Mouse (Mus musculus): ENCODE results near the gene Mvk.

Mvk gene

DNA sequence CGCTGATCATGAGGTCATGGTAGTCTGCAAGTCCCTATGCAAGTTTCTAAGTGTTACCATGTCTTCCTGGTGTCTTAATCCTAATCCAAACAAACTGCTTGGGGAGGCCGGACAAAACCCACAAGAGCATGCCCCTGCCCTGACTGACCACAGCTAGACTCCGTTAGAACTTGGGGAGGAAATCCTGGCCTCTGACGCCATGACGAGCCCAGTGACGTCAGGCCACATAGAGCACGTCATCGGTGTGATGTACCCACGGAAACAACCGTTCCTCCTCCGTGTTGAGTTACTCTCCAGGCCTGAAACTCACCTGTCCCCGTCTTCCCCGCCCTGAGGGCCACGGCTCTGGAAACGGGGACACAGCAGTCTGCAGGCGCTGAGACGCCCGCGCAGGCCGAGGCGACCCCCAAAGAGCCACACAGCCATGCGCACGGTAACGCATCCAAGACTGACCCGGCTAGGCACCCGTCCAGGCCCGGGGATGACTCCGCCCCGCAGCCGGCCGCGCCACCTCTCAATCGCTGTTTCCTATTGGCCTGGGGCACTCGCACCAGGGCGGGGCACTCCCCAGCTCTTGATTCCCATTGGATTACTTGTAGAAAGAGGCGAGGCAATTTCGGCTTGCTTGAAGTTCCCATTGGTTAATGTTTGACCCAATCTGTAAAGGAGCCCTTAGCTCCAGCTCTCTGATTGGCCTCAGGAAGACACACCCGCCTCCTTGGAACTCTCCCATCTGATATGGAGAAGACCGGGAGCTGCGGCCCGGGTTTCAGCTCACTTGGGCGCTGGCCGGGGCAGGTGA lies at the start of gene Mvk, which contains the start of gene Mmab:
Mvk (plus strand) TSS at position 704 of the 802 bp plus-strand sequence.
Mmab (minus strand) TSS at position 495 of the 802 bp plus-strand sequence.
- DNase-seq (ENCODE audit: low spot score), result peak; percentile 96

DNA sequence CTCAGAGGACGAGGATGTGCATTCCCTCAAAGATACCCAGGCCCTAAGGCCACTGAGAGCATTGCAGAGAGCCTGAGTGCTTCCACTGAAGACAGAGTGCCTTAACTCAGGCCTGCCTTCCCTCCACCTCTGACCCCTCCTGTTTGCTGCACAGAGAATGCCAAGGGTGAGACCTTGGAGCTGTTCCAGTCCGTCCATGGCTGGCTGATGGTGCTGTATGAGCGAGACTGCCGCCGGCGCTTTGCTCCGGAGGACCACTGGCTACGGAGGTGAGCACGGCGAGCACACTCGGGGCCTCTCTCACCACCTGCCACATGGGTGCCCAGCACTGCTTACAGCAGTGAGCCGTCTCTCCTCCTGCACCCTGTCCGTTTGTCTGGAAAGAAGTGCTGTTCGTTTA lies 37.5 kb upstream of the Mvk start:
- DNase-seq (ENCODE audit: low spot score), result no peak

- DNase-seq (ENCODE audit: low spot score), result no peak
Observed at GRCm38 (mm10) chr5:114407269-114407668, 36.8 kb upstream of the Mvk start.

DNA sequence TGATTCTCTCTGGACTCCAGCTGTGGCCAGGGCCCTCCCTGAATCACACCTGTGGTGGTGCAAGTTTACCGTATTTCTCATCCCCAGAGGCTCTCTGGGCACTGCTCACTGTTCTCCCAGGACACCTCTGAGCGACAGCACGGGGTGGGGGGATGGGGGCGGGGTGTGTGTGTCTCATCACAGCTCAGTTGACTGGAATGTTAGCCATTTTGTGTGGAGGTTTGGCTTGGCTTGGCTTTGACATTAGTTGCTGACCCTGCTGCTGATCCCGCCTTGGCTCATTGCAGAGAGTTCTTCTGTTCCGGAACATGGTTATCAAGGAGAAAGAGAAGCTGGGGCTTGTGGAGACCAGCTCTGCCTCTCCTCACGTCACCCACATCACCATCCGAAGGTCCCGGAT lies 36.3 kb upstream of the Mvk start:
- DNase-seq (ENCODE audit: low spot score), result no peak

GRCm38 (mm10) chr5:114408846-114409245 lies 35.2 kb upstream of the Mvk start:
- DNase-seq (ENCODE audit: low spot score), result no peak

GRCm38 (mm10) chr5:114410429-114410828 lies 33.6 kb upstream of the Mvk start:
- DNase-seq (ENCODE audit: low spot score), result no peak

- DNase-seq (ENCODE audit: low spot score), result no peak
Observed at GRCm38 (mm10) chr5:114412361-114412998, 31.6 kb upstream of the Mvk start.

DNA sequence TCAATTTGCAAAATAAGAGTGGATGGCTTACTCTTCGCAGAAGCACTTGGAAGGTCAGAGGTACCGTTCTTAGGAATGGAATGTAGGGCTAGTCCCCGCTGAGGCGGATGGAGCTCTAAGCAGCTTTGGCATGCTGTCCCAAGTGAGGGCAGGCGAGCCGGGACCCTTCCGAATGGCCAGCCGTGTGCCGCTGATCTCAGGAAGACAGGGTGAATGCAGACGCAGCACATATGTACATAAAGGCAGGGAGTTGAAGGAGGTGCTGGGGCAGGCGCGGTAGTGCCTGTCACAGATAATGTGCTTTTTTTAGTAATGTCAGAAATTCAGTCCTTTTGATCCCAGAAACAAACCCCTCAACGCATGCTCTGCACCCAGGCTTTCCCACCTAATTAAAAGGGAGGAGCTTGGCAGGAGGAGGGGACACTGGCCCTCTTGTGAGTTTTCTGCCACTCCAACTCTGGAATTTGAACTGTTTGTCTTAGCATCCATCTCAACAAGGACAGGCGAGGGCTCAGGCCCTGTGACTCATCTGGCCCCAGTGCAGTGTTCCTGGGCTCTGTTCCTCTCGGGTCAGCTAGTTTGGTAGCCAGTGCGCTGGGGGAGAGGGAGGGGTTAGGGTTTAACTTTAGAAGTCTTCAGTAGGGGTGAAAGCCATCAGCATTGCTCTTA lies 30.9 kb upstream of the Mvk start:
- peak; percentile 23 for DNase-seq (ENCODE audit: low spot score)

GRCm38 (mm10) chr5:114415606-114416005 lies 28.5 kb upstream of the Mvk start:
- DNase-seq (ENCODE audit: low spot score), result no peak

- DNase-seq (ENCODE audit: low spot score), result no peak
Observed at GRCm38 (mm10) chr5:114416855-114417254, 27.2 kb upstream of the Mvk start.

DNA sequence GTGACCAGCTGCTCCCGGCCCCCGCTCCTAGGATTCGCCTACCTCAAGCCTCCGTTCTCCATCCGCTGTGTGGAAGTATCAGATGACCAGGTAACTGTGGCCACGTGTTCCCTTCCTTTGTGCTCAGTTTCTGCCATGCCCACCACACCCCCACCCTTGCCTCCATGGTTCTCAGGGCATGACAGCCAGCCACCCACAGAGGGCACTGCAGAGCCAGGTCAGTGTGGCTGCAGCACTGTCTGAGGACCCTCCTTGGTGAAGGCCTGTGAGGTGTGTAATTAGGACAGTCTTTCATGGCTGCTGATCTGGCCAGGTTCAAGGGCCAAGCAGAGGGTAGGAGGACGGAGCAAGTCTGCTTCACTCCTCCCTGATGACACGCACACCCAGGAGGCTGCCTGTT lies 25.5 kb upstream of the Mvk start:
- DNase-seq (ENCODE audit: low spot score), result no peak

DNA sequence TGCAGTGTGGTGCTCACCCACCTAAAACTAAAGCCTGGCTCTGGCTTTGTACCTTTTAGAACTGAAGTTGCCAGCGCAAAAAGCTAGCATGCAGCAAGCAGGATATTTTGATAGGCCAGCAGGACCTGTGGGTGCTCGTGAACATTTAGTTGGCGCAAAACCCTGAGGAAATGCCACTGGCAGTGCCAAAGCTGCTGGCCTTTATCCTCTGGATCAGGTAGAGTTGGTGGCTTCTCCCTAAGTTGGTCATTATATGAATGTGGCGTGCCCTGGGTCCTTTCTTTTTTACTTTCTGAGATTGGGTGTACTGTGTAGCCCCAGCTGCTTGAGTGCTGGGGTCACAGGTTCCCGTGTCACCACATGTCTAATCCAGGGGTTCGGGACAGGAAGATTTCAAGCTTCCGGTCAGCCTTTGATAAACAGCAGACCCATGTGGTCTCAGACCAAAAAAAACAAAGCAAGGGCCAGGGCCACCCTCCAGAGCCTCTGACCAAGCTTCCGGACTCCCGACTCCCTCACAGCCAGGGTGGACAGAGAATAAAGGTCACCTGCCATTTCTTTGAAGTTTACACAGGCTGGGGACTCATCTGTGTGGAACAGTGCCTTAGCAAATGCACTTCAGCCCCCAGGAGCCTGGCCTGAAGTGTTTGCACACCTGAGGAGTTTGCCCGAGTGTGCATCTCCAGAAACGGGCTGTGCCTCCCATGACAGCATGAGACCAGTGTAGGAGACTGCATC lies 22.3 kb upstream of the Mvk start:
- no peak for DNase-seq (ENCODE audit: low spot score)

GRCm38 (mm10) chr5:114422591-114422990 lies 21.5 kb upstream of the Mvk start:
- no peak for DNase-seq (ENCODE audit: low spot score)

- DNase-seq (ENCODE audit: low spot score), result no peak
Observed at GRCm38 (mm10) chr5:114423961-114424360, 20.1 kb upstream of the Mvk start.

- no peak for DNase-seq (ENCODE audit: low spot score)
Observed at GRCm38 (mm10) chr5:114426732-114427131, 17.3 kb upstream of the Mvk start.

DNA sequence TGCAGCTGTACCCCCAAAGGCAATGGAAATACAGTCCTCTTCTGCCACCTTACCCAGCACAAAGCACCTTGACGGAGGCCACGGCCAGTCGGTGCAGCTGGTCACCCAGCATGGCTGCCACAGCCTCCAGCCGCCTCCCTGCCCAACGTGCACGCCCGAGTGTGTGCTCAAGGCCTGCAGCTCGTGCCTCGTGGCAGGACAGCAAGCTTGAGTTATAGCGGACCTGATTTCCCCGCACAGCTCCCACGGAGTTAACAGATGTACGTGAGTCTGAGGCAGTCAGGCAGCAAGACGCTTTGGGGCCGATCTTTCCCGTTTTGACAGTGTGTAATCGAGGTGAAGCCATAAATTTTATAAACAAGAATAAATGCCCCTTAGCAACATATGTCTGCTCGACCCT lies 15.4 kb upstream of the Mvk start:
- no peak for DNase-seq (ENCODE audit: low spot score)

DNA sequence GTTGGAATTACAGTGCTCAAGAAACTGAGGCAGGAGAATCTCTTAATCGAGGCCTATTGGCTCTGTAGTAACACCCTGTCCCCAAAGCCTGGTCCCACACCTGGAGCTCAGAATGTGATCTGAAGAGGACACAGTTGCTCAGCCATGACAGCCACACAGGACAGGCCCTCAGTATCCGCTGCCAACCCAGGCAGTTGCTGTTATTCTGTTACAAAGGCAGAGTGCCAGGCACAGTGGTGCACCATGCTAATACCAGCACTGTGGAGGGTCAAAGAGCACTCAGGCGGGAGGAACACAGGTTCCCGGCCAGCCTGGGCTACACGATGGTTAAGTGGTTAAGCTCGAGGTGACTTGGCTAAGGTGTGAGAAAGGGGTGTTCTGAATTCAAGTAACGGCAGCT lies 14.3 kb upstream of the Mvk start:
- DNase-seq (ENCODE audit: low spot score), result no peak

GRCm38 (mm10) chr5:114434359-114434758 lies 9.7 kb upstream of the Mvk start:
- no peak for DNase-seq (ENCODE audit: low spot score)

DNA sequence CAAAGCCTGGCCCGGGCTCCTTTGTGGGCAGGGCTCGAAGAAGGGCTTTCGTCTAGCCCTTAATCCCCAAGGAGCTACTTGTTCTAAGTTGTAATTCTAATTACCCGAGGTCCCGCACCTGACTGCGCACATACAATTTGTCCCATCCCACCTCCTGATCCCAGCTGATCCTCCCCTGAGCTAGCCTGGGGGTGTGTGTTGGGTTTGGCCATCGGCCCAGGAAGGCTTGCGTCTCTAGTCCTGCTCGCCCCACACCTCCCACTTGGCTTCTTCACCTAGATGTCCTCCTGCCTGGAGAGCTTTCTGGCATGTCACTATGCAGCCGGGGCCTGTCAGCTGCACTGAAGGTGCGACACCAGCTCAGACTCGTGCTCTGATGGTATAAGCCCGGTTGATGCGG lies 8.5 kb upstream of the Mvk start:
- DNase-seq (ENCODE audit: low spot score), result no peak

DNA sequence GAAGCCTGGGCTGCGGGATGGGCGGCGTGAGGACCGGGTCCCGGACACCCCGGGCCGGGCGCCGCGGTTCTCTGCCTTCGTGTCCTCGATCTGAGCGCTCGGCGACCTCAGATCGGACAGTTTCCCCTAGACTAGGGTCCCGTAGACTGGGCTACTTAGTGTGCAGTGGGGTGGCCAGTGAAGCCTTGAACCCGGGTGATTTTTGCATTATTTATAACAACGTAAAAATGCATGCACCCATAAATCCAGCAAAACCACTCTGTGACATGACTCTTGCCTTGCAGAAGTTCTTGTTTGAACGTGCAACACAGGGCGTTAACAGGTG lies 261 bp downstream of the Mvk start:
- no peak for DNase-seq (ENCODE audit: low spot score)

- no peak for DNase-seq (ENCODE audit: low spot score)
Observed at GRCm38 (mm10) chr5:114449011-114449410, 4.9 kb downstream of the Mvk start.

DNA sequence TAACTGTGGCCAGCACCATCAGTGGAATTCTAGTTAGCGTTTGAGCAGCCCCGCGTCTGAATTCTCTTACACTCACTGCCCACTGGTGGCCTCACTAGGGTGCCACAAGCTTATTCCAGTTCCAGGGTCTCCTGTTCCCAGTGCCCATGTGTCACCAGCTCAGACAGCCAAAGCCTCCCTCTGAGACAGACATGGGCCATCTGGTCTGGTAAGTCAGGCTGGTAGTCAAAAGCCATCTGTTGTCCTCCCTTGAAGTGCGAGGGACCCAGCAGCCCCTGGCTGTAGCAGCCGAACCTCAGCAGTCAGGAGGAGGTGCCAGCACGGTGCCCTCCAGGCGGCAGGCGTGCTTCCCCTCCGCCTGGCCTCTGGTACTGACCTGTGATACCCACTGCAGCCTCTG lies 12.2 kb downstream of the Mvk start:
- no peak for DNase-seq (ENCODE audit: low spot score)
